Mouse (Mus musculus): Measurements from ENCODE around the gene Gm9821. TPM values are rescaled to one million over a fixed set of nuclear protein-coding genes. Genes with fewer than 3 reads are reported as not detected.

The Gm9821 gene
- total and polyA plus RNA-seq, 2 experiments: not detected

GRCm38 (mm10) chr2:91932160-91932711 lies 13.3 kb upstream of the Gm9821 start, which contains the start of gene Mdk:
TSS of gene Mdk (minus strand) at chr2:91932297.
- H3K4me1 ChIP-seq (ENCODE audit: control insufficient read depth, insufficient read depth, low read length): peaks cover 4% of the 10 kb centered on the region; the same call in 1 of the 2 replicates
- no peak for DNase-seq (ENCODE audit: extremely low read depth, low read depth, low spot score)
- TF ChIP-seq CTCF (IDR thresholded peaks at IDR 0.05; ENCODE audit: low read depth, low read length): no peak
- no peak for TF ChIP-seq POLR2A (IDR thresholded peaks at IDR 0.05; ENCODE audit: extremely low read depth, insufficient read depth, low read length)
- H3K27ac ChIP-seq (replicated peaks; ENCODE audit: insufficient read depth, low read depth, low read length): no peak within 1 kb of the TSS
- 29% methylated on average over 16 of the region's 16 CpGs for WGBS
- H3K79me2 ChIP-seq (ENCODE audit: control insufficient read depth, insufficient read depth, low read length): no peaks in the 10 kb centered on the region
- no peak within 1 kb of the TSS for H3K9ac ChIP-seq (ENCODE audit: low read depth, low read length)
- H3K4me3 ChIP-seq (ENCODE audit: insufficient read depth, low read depth, low read length): no peak within 1 kb of the TSS; the same call in 1 of the 2 replicates
- peaks cover 7% of the 10 kb centered on the region for H3K36me3 ChIP-seq (ENCODE audit: control insufficient read depth, insufficient read depth, low read length)
- no peaks in the 10 kb centered on the region for H3K27me3 ChIP-seq (ENCODE audit: control insufficient read depth, insufficient read depth, low read length)

GRCm38 (mm10) chr2:91932737-91933350 lies 12.7 kb upstream of the Gm9821 start:
- peaks cover 13% of the 10 kb centered on the region for H3K36me3 ChIP-seq (ENCODE audit: control insufficient read depth, insufficient read depth, low read length)
- no peak for DNase-seq (ENCODE audit: extremely low read depth, low read depth, low spot score)
- H3K27ac ChIP-seq (replicated peaks; ENCODE audit: insufficient read depth, low read depth, low read length): no peak overlapping the region
- WGBS: 56% methylated on average over 6 of the region's 6 CpGs
- peaks cover 4% of the 10 kb centered on the region; the same call in 1 of the 2 replicates for H3K4me1 ChIP-seq (ENCODE audit: control insufficient read depth, insufficient read depth, low read length)
- no peaks in the 10 kb centered on the region for H3K27me3 ChIP-seq (ENCODE audit: control insufficient read depth, insufficient read depth, low read length)
- H3K4me3 ChIP-seq (ENCODE audit: insufficient read depth, low read depth, low read length): no peak overlapping the region
- no peak for TF ChIP-seq CTCF (IDR thresholded peaks at IDR 0.05; ENCODE audit: low read depth, low read length)
- no peak for TF ChIP-seq POLR2A (IDR thresholded peaks at IDR 0.05; ENCODE audit: extremely low read depth, insufficient read depth, low read length)
- H3K79me2 ChIP-seq (ENCODE audit: control insufficient read depth, insufficient read depth, low read length): no peaks in the 10 kb centered on the region
- no peak overlapping the region for H3K9ac ChIP-seq (ENCODE audit: low read depth, low read length)

GRCm38 (mm10) chr2:91933471-91933870 lies 12.0 kb upstream of the Gm9821 start:
- H3K4me1 ChIP-seq (ENCODE audit: control insufficient read depth, insufficient read depth, low read length): peaks cover 4% of the 10 kb centered on the region; the same call in 1 of the 2 replicates
- H3K79me2 ChIP-seq (ENCODE audit: control insufficient read depth, insufficient read depth, low read length): no peaks in the 10 kb centered on the region
- DNase-seq (ENCODE audit: extremely low read depth, low read depth, low spot score): no peak
- H3K4me3 ChIP-seq (ENCODE audit: insufficient read depth, low read depth, low read length): no peak overlapping the region
- TF ChIP-seq POLR2A (IDR thresholded peaks at IDR 0.05; ENCODE audit: extremely low read depth, insufficient read depth, low read length) (no peak), CTCF (IDR thresholded peaks at IDR 0.05; ENCODE audit: low read depth, low read length) (no peak)
- H3K36me3 ChIP-seq (ENCODE audit: control insufficient read depth, insufficient read depth, low read length): peaks cover 13% of the 10 kb centered on the region
- H3K27ac ChIP-seq (replicated peaks; ENCODE audit: insufficient read depth, low read depth, low read length): no peak overlapping the region
- no peak overlapping the region for H3K9ac ChIP-seq (ENCODE audit: low read depth, low read length)
- H3K27me3 ChIP-seq (ENCODE audit: control insufficient read depth, insufficient read depth, low read length): no peaks in the 10 kb centered on the region
- WGBS: 90% methylated on average over 9 of the region's 9 CpGs

- no peak for TF ChIP-seq CTCF (IDR thresholded peaks at IDR 0.05; ENCODE audit: low read depth, low read length)
- TF ChIP-seq POLR2A (IDR thresholded peaks at IDR 0.05; ENCODE audit: extremely low read depth, insufficient read depth, low read length): no peak
- no peak for DNase-seq (ENCODE audit: extremely low read depth, low read depth, low spot score)
- no peaks in the 10 kb centered on the region for H3K27me3 ChIP-seq (ENCODE audit: control insufficient read depth, insufficient read depth, low read length)
- H3K27ac ChIP-seq (replicated peaks; ENCODE audit: insufficient read depth, low read depth, low read length): no peak overlapping the region
- H3K36me3 ChIP-seq (ENCODE audit: control insufficient read depth, insufficient read depth, low read length): peaks cover 14% of the 10 kb centered on the region
- H3K9ac ChIP-seq (ENCODE audit: low read depth, low read length): no peak overlapping the region
- H3K79me2 ChIP-seq (ENCODE audit: control insufficient read depth, insufficient read depth, low read length): no peaks in the 10 kb centered on the region
- WGBS: 73% methylated on average over 8 of the region's 8 CpGs
- H3K4me1 ChIP-seq (ENCODE audit: control insufficient read depth, insufficient read depth, low read length): peaks cover 4% of the 10 kb centered on the region; the same call in 1 of the 2 replicates
- H3K4me3 ChIP-seq (ENCODE audit: insufficient read depth, low read depth, low read length): no peak overlapping the region
Observed at GRCm38 (mm10) chr2:91934016-91934415, 11.5 kb upstream of the Gm9821 start.

GRCm38 (mm10) chr2:91934826-91935525 lies 10.5 kb upstream of the Gm9821 start:
- Histone ChIP-seq H3K27me3 (ENCODE audit: control insufficient read depth, insufficient read depth, low read length) (no peaks in the 10 kb centered on the region), H3K4me3 (ENCODE audit: insufficient read depth, low read depth, low read length) (no peak overlapping the region), H3K36me3 (ENCODE audit: control insufficient read depth, insufficient read depth, low read length) (peaks cover 18% of the 10 kb centered on the region), H3K79me2 (ENCODE audit: control insufficient read depth, insufficient read depth, low read length) (no peaks in the 10 kb centered on the region), H3K9ac (ENCODE audit: low read depth, low read length) (no peak overlapping the region), H3K4me1 (ENCODE audit: control insufficient read depth, insufficient read depth, low read length) (peaks cover 4% of the 10 kb centered on the region; the same call in 1 of the 2 replicates), H3K27ac (replicated peaks; ENCODE audit: insufficient read depth, low read depth, low read length) (no peak overlapping the region)
- DNase-seq (ENCODE audit: extremely low read depth, low read depth, low spot score): no peak
- TF ChIP-seq POLR2A (IDR thresholded peaks at IDR 0.05; ENCODE audit: extremely low read depth, insufficient read depth, low read length) (no peak), CTCF (IDR thresholded peaks at IDR 0.05; ENCODE audit: low read depth, low read length) (no peak)
- WGBS: 90% methylated on average over 9 of the region's 9 CpGs

Data from liver, adult 2 months (tissue).